ENCODE assay signal across 9 mouse cellular contexts in the genomic region with DNA sequence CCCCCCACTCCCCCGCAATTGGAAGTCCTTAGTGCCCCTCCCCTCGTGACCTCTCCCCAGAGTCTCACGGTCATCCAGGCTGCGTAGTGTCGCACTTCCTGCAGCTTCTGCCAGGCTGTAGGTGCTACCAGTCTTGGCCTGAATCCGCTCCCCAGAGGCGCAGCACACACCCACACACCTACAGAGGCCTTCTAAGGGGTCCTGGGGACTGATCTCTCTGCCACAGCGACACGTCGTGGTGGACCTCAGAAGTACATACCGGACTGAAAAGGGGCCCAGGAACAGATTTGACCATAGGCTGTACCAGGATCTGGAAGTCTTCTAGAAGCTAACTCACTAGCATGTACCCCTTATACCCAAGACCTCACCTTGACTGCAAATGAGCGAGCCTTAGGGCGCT. TPM values are rescaled to one million over a fixed set of nuclear protein-coding genes. Genes with fewer than 3 reads are reported as not detected.
DNase-seq lines count a peak whose midpoint lies in the region; ATAC-seq and TF ChIP-seq lines count a peak whose summit lies in the region.
"Had no signal": no experiment of that assay in that cellular context is flagged by ENCODE, and none has a peak within 500 bp of the region (broad histone marks: within the 10 kb centered on the region; RNA-seq: fewer than 3 reads in every experiment).

No protein-coding gene starts in this region.

- peaks cover 70% of the 10 kb centered on the region for H3K27me3 ChIP-seq in forebrain, embryonic 10.5 days (ENCODE audit: poor library complexity, severe bottlenecking)
- no peaks in the 10 kb centered on the region for H3K27me3 ChIP-seq in forebrain, embryonic 16.5 days (replicated peaks; ENCODE audit: control insufficient read depth, insufficient read depth, low read length)
- peaks cover 8% of the 10 kb centered on the region; the same call in 1 of the 2 replicates for H3K27me3 ChIP-seq in midbrain, embryonic 11.5 days (ENCODE audit: control insufficient read depth, insufficient read depth, low read length)
- peaks cover 6% of the 10 kb centered on the region for H3K27me3 ChIP-seq in midbrain, embryonic 16.5 days (ENCODE audit: control insufficient read depth, insufficient read depth, low read depth, low read length)
- H3K27me3 ChIP-seq in forebrain, postnatal 0 days (ENCODE audit: insufficient read depth, low read length), result no peaks in the 10 kb centered on the region

- H3K27ac ChIP-seq in forebrain, embryonic 10.5 days, result peak overlapping the region; percentile 26
- H3K27ac ChIP-seq in forebrain, embryonic 16.5 days (ENCODE audit: low read length), result no peak overlapping the region
- H3K27ac ChIP-seq in midbrain, embryonic 11.5 days (ENCODE audit: low read depth, low read length), result no peak overlapping the region
- H3K27ac ChIP-seq in midbrain, embryonic 16.5 days (ENCODE audit: low read length), result no peak overlapping the region
- no peak overlapping the region for H3K27ac ChIP-seq in forebrain, postnatal 0 days (ENCODE audit: low read depth, low read length)

- H3K36me3 ChIP-seq in forebrain, embryonic 10.5 days (replicated peaks), result no peaks in the 10 kb centered on the region
- no peaks in the 10 kb centered on the region for H3K36me3 ChIP-seq in forebrain, embryonic 16.5 days (ENCODE audit: control insufficient read depth, insufficient read depth)
- H3K36me3 ChIP-seq in midbrain, embryonic 11.5 days (ENCODE audit: control insufficient read depth, insufficient read depth, low read length), result no peaks in the 10 kb centered on the region
- no peaks in the 10 kb centered on the region for H3K36me3 ChIP-seq in midbrain, embryonic 16.5 days (ENCODE audit: control insufficient read depth, insufficient read depth, low read length)
- no peaks in the 10 kb centered on the region for H3K36me3 ChIP-seq in forebrain, postnatal 0 days (ENCODE audit: insufficient read depth)

- no peaks in the 10 kb centered on the region for H3K9me3 ChIP-seq in forebrain, embryonic 10.5 days
- H3K9me3 ChIP-seq in forebrain, embryonic 16.5 days (ENCODE audit: control insufficient read depth, low read length), result no peaks in the 10 kb centered on the region
- no peaks in the 10 kb centered on the region for H3K9me3 ChIP-seq in midbrain, embryonic 11.5 days (ENCODE audit: control insufficient read depth, low read length)
- no peaks in the 10 kb centered on the region for H3K9me3 ChIP-seq in midbrain, embryonic 16.5 days (replicated peaks; ENCODE audit: control insufficient read depth, low read length, poor library complexity, severe bottlenecking)
- no peaks in the 10 kb centered on the region for H3K9me3 ChIP-seq in forebrain, postnatal 0 days (ENCODE audit: low read length)

- no peak overlapping the region for H3K4me2 ChIP-seq in forebrain, embryonic 16.5 days (ENCODE audit: low read length)
- no peak overlapping the region for H3K4me2 ChIP-seq in midbrain, embryonic 11.5 days
- no peak overlapping the region for H3K4me2 ChIP-seq in midbrain, embryonic 16.5 days (ENCODE audit: low read length)
- no peak overlapping the region for H3K4me2 ChIP-seq in forebrain, postnatal 0 days (ENCODE audit: low read depth)

- no peak overlapping the region for H3K4me3 ChIP-seq in forebrain, embryonic 10.5 days
- H3K4me3 ChIP-seq in forebrain, embryonic 16.5 days (replicated peaks; ENCODE audit: low read length), result no peak overlapping the region
- H3K4me3 ChIP-seq in midbrain, embryonic 11.5 days (ENCODE audit: low read depth, low read length), result no peak overlapping the region
- H3K4me3 ChIP-seq in midbrain, embryonic 16.5 days (ENCODE audit: low read depth, low read length), result no peak overlapping the region
- no peak overlapping the region for H3K4me3 ChIP-seq in forebrain, postnatal 0 days (ENCODE audit: low read depth, low read length)

- TF ChIP-seq CTCF in forebrain, postnatal 0 days (IDR thresholded peaks at IDR 0.05; ENCODE audit: low read depth), result peak; percentile 41

- H3K9ac ChIP-seq in forebrain, embryonic 16.5 days (replicated peaks; ENCODE audit: low read depth, low read length), result no peak overlapping the region
- no peak overlapping the region for H3K9ac ChIP-seq in midbrain, embryonic 11.5 days (ENCODE audit: low read length)
- H3K9ac ChIP-seq in midbrain, embryonic 16.5 days (ENCODE audit: low read depth, low read length), result no peak overlapping the region
- H3K9ac ChIP-seq in forebrain, postnatal 0 days, result no peak overlapping the region

- WGBS in forebrain, embryonic 10.5 days, result 21% methylated on average over 13 of the region's 13 CpGs
- WGBS in forebrain, embryonic 16.5 days, result 38% methylated on average over 13 of the region's 13 CpGs
- 28% methylated on average over 13 of the region's 13 CpGs for WGBS in midbrain, embryonic 11.5 days
- WGBS in midbrain, embryonic 16.5 days, result 26% methylated on average over 13 of the region's 13 CpGs
- 35% methylated on average over 13 of the region's 13 CpGs for WGBS in forebrain, postnatal 0 days

- ATAC-seq in forebrain, embryonic 16.5 days, result no peak
- peak; percentile 58; the same call in 1 of the 2 replicates for ATAC-seq in midbrain, embryonic 11.5 days (ENCODE audit: low FRiP score)
- ATAC-seq in midbrain, embryonic 16.5 days, result no peak
- ATAC-seq in forebrain, postnatal 0 days, result no peak

- DNase-seq in forebrain, embryonic 10.5 days (ENCODE audit: extremely low spot score, low spot score), result peak; percentile 60
- DNase-seq in midbrain, embryonic 11.5 days (ENCODE audit: low spot score, missing footprints), result peak; percentile 93
- no peak for DNase-seq in forebrain, postnatal 0 days
- peak; percentile 37 for DNase-seq in thymus, postnatal 14 days
- DNase-seq in frontal cortex, postnatal 36 days (ENCODE audit: low spot score in 2 of 2), result no peak
- DNase-seq in ovary, postnatal 14 days (ENCODE audit: low spot score), result no peak
- DNase-seq: gastrocnemius, postnatal 36 days had no signal

- H3K4me1 ChIP-seq in forebrain, embryonic 10.5 days, result peaks cover 24% of the 10 kb centered on the region
- H3K4me1 ChIP-seq in forebrain, embryonic 16.5 days (replicated peaks; ENCODE audit: control insufficient read depth, insufficient read depth, low read length), result no peaks in the 10 kb centered on the region; the same call in 1 of the 2 replicates
- H3K4me1 ChIP-seq in midbrain, embryonic 11.5 days (ENCODE audit: control insufficient read depth, insufficient read depth, low read length), result no peaks in the 10 kb centered on the region; the same call in 1 of the 2 replicates
- no peaks in the 10 kb centered on the region for H3K4me1 ChIP-seq in midbrain, embryonic 16.5 days (ENCODE audit: control insufficient read depth, insufficient read depth, low read length)
- H3K4me1 ChIP-seq in forebrain, postnatal 0 days (ENCODE audit: insufficient read depth), result no peaks in the 10 kb centered on the region

RNA-seq across cellular contexts. Expression of gene Rhcg, which starts 53.8 kb away (rescaled TPM):
- 2.4 and 3.3 TPM in 2 replicates for polyA plus RNA-seq in forebrain, embryonic 10.5 days (2016; fragmentation: Nextera tagmentation; extraction: Ambion mirVana)
- polyA plus RNA-seq in forebrain, embryonic 16.5 days (2015; fragmentation: Nextera tagmentation; extraction: Ambion mirVana), result 2.5 and 5.1 TPM in 2 replicates
- 0.41 and 0.75 TPM in 2 replicates for polyA plus RNA-seq in midbrain, embryonic 11.5 days (2014; fragmentation: Nextera tagmentation; extraction: Ambion mirVana)
- 2.3 and 4.3 TPM in 2 replicates for polyA plus RNA-seq in midbrain, embryonic 16.5 days (2015; fragmentation: Nextera tagmentation; extraction: Ambion mirVana)
- 2.0 TPM in 2 replicates for total RNA-seq in forebrain, postnatal 0 days (2014; rRNA removed)
- 2.9 and 4.3 TPM in 2 replicates for polyA plus RNA-seq in forebrain, postnatal 0 days (2015; fragmentation: Nextera tagmentation; extraction: Ambion mirVana)
- total RNA-seq: gastrocnemius, postnatal 36 days had no signal

Comparison
In these comparisons a context has a peak if more than half of its experiments do, and no peak if none do; other contexts are left out.
1. DNase-seq: peak in forebrain, embryonic 10.5 days (single experiment), midbrain, embryonic 11.5 days (single experiment) and thymus, postnatal 14 days (single experiment); none in forebrain, postnatal 0 days (single experiment), frontal cortex, postnatal 36 days (0 of 2) and ovary, postnatal 14 days (single experiment).